In genomic region chr12:68676096-68676775, GRCm38 (mm10) we compare ENCODE assay signal across 13 mouse cellular contexts.
DNase-seq lines count a peak whose midpoint lies in the region; ATAC-seq lines count a peak whose summit lies in the region.
"Had no signal": no experiment of that assay in that cellular context is flagged by ENCODE, and none has a peak within 500 bp of the region (broad histone marks: within the 10 kb centered on the region; RNA-seq: fewer than 3 reads in every experiment).

No protein-coding gene starts in this region.

- H3K9me3 ChIP-seq in limb, embryonic 13.5 days, result no peaks in the 10 kb centered on the region
- no peaks in the 10 kb centered on the region for H3K9me3 ChIP-seq in midbrain, embryonic 16.5 days (replicated peaks; ENCODE audit: control insufficient read depth, low read length, poor library complexity, severe bottlenecking)
- H3K9me3 ChIP-seq: stomach, embryonic 15.5 days had no signal

- no peak overlapping the region for H3K27ac ChIP-seq in limb, embryonic 13.5 days
- H3K27ac ChIP-seq in midbrain, embryonic 16.5 days (ENCODE audit: low read length), result no peak overlapping the region
- H3K27ac ChIP-seq: stomach, embryonic 15.5 days had no signal

- H3K36me3 ChIP-seq in limb, embryonic 13.5 days, result no peaks in the 10 kb centered on the region
- H3K36me3 ChIP-seq in midbrain, embryonic 16.5 days (ENCODE audit: control insufficient read depth, insufficient read depth, low read length), result no peaks in the 10 kb centered on the region
- H3K36me3 ChIP-seq: stomach, embryonic 15.5 days had no signal

- peak overlapping the region; percentile 40 for H3K4me2 ChIP-seq in limb, embryonic 13.5 days (replicated peaks)
- H3K4me2 ChIP-seq in midbrain, embryonic 16.5 days (ENCODE audit: low read length), result no peak overlapping the region
- H3K4me2 ChIP-seq: heart, embryonic 11.5 days; stomach, embryonic 15.5 days had no signal

- no peak overlapping the region for H3K4me3 ChIP-seq in limb, embryonic 13.5 days
- H3K4me3 ChIP-seq in midbrain, embryonic 16.5 days (ENCODE audit: low read depth, low read length), result no peak overlapping the region
- H3K4me3 ChIP-seq: stomach, embryonic 15.5 days had no signal

- intact Hi-C loops in left cerebral cortex, postnatal 14 days (cut with DNase I), result no loop called here

- H3K27me3 ChIP-seq in limb, embryonic 13.5 days, result no peaks in the 10 kb centered on the region
- H3K27me3 ChIP-seq in midbrain, embryonic 16.5 days (ENCODE audit: control insufficient read depth, insufficient read depth, low read depth, low read length), result no peaks in the 10 kb centered on the region
- H3K27me3 ChIP-seq: stomach, embryonic 15.5 days had no signal

- peak; percentile 76 for ATAC-seq in limb, embryonic 13.5 days (ENCODE audit: low FRiP score, low read depth)
- ATAC-seq in midbrain, embryonic 16.5 days, result no peak

- peaks cover 8% of the 10 kb centered on the region; the same call in 1 of the 2 replicates for H3K4me1 ChIP-seq in limb, embryonic 13.5 days
- no peaks in the 10 kb centered on the region for H3K4me1 ChIP-seq in midbrain, embryonic 16.5 days (ENCODE audit: control insufficient read depth, insufficient read depth, low read length)
- H3K4me1 ChIP-seq: stomach, embryonic 15.5 days had no signal

- 34% methylated on average over 16 of the region's 16 CpGs for WGBS in limb, embryonic 13.5 days
- WGBS in midbrain, embryonic 16.5 days, result 92% methylated on average over 16 of the region's 16 CpGs

- H3K9ac ChIP-seq in limb, embryonic 13.5 days, result no peak overlapping the region
- no peak overlapping the region for H3K9ac ChIP-seq in midbrain, embryonic 16.5 days (ENCODE audit: low read depth, low read length)
- H3K9ac ChIP-seq: stomach, embryonic 15.5 days had no signal

- peak; percentile 48 for DNase-seq in adrenal gland, adult 2 months
- DNase-seq in adrenal gland, adult 18-20 months (ENCODE audit: low spot score in 2 of 2), result no peak
- DNase-seq in ES-CJ7 (ENCODE audit: low read depth, low spot score), result peak; percentile 3
- peak; percentile 36 for DNase-seq in forelimb bud, embryonic 11.5 days (ENCODE audit: low read depth, low spot score)
- DNase-seq in right cerebral cortex, postnatal 4 days, result no peak
- no peak for DNase-seq in left cerebral cortex, postnatal 14 days (ENCODE audit: low spot score in 2 of 2)
- DNase-seq: cerebellum, postnatal 36 days; liver; lung, postnatal 10 days had no signal

Comparison
In these comparisons a context has a peak if more than half of its experiments do, and no peak if none do; other contexts are left out.
1. DNase-seq: peak in adrenal gland, adult 2 months (single experiment), ES-CJ7 (single experiment) and forelimb bud, embryonic 11.5 days (single experiment); none in adrenal gland, adult 18-20 months (0 of 2), right cerebral cortex, postnatal 4 days (single experiment) and left cerebral cortex, postnatal 14 days (0 of 2).